ENCODE assay signal across 26 mouse cellular contexts in genomic region chr12:81891946-81892345, GRCm38 (mm10). TPM values are rescaled to one million over a fixed set of nuclear protein-coding genes. Genes with fewer than 3 reads are reported as not detected.
DNase-seq lines count a peak whose midpoint lies in the region; ATAC-seq and TF ChIP-seq lines count a peak whose summit lies in the region.
"Had no signal": no experiment of that assay in that cellular context is flagged by ENCODE, and none has a peak within 500 bp of the region (broad histone marks: within the 10 kb centered on the region; RNA-seq: fewer than 3 reads in every experiment).

No protein-coding gene starts in this region.

- H3K9me3 ChIP-seq in kidney, embryonic 15.5 days (replicated peaks), result no peaks in the 10 kb centered on the region
- H3K9me3 ChIP-seq in intestine, embryonic 14.5 days (ENCODE audit: control insufficient read depth, low read length), result no peaks in the 10 kb centered on the region
- H3K9me3 ChIP-seq in intestine, postnatal 0 days (ENCODE audit: control insufficient read depth), result no peaks in the 10 kb centered on the region
- H3K9me3 ChIP-seq in stomach, postnatal 0 days (ENCODE audit: control insufficient read depth, low read length), result no peaks in the 10 kb centered on the region
- H3K9me3 ChIP-seq: embryonic facial prominence, embryonic 10.5 days; embryonic facial prominence, embryonic 15.5 days; forebrain, embryonic 13.5 days; heart, embryonic 10.5 days; hindbrain, embryonic 12.5 days; lung, embryonic 15.5 days had no signal

- peaks cover 14% of the 10 kb centered on the region for H3K36me3 ChIP-seq in kidney, embryonic 15.5 days
- H3K36me3 ChIP-seq in intestine, embryonic 14.5 days (ENCODE audit: control insufficient read depth, insufficient read depth, low read length), result peaks cover 18% of the 10 kb centered on the region
- peaks cover 11% of the 10 kb centered on the region for H3K36me3 ChIP-seq in intestine, postnatal 0 days (ENCODE audit: control insufficient read depth, insufficient read depth)
- no peaks in the 10 kb centered on the region for H3K36me3 ChIP-seq in stomach, postnatal 0 days (ENCODE audit: control insufficient read depth, insufficient read depth, low read length)

- no peak for TF ChIP-seq EP300 in stomach, postnatal 0 days (optimal IDR thresholded peaks at IDR 0.05)

- TF ChIP-seq CTCF in intestine, postnatal 0 days (IDR thresholded peaks at IDR 0.05; ENCODE audit: low read depth), result no peak
- no peak for TF ChIP-seq CTCF in stomach, postnatal 0 days (IDR thresholded peaks at IDR 0.05; ENCODE audit: low read depth)

- H3K4me2 ChIP-seq in kidney, embryonic 15.5 days, result no peak overlapping the region
- no peak overlapping the region for H3K4me2 ChIP-seq in intestine, embryonic 14.5 days (ENCODE audit: low read length)
- no peak overlapping the region for H3K4me2 ChIP-seq in intestine, postnatal 0 days (replicated peaks; ENCODE audit: low read depth)
- no peak overlapping the region for H3K4me2 ChIP-seq in stomach, postnatal 0 days (replicated peaks; ENCODE audit: low read depth)
- H3K4me2 ChIP-seq: embryonic facial prominence, embryonic 15.5 days; forebrain, embryonic 13.5 days; hindbrain, embryonic 12.5 days; lung, embryonic 15.5 days; midbrain, embryonic 11.5 days had no signal

- ATAC-seq in kidney, embryonic 15.5 days (replicated peaks; ENCODE audit: low FRiP score), result no peak
- ATAC-seq in intestine, embryonic 14.5 days (replicated peaks; ENCODE audit: low FRiP score, low TSS enrichment, low read depth), result no peak
- ATAC-seq in intestine, postnatal 0 days, result peak; percentile 83
- ATAC-seq in stomach, postnatal 0 days (ENCODE audit: low FRiP score, low TSS enrichment), result peak; percentile 60
- ATAC-seq in megakaryocyte-erythroid progenitor cell, adult 5-6 weeks (replicated peaks; ENCODE audit: low FRiP score, low TSS enrichment, poor library complexity, severe bottlenecking), result no peak
- ATAC-seq: forebrain, embryonic 13.5 days; hindbrain, postnatal 0 days; midbrain, embryonic 16.5 days had no signal

- H3K4me1 ChIP-seq in kidney, embryonic 15.5 days, result no peaks in the 10 kb centered on the region
- H3K4me1 ChIP-seq in intestine, embryonic 14.5 days (replicated peaks; ENCODE audit: control insufficient read depth, insufficient read depth, low read length), result no peaks in the 10 kb centered on the region
- 0 out of 2 replicates have a peak, but pooled peaks cover 5% of the 10 kb centered on the region for H3K4me1 ChIP-seq in intestine, postnatal 0 days (replicated peaks; ENCODE audit: control insufficient read depth, insufficient read depth, low read length)
- no peaks in the 10 kb centered on the region for H3K4me1 ChIP-seq in stomach, postnatal 0 days (replicated peaks; ENCODE audit: control insufficient read depth, insufficient read depth)
- H3K4me1 ChIP-seq: embryonic facial prominence, embryonic 15.5 days; hindbrain, embryonic 12.5 days; lung, embryonic 15.5 days had no signal

- DNase-seq in kidney, adult 8-10 months, result peak; percentile 12 to 20
- peak; percentile 42 for DNase-seq in intestine, embryonic 14.5 days (ENCODE audit: low spot score)
- DNase-seq in stomach, postnatal 0 days (ENCODE audit: low spot score), result no peak
- no peak for DNase-seq in left cerebral cortex, adult 18-20 months (ENCODE audit: low spot score in 2 of 2)
- DNase-seq: adrenal gland, postnatal 36 days; B cell, adult 2 months; cerebellum, adult 18-20 months; cerebellum, postnatal 25 days; gastrocnemius, postnatal 14 days; heart, postnatal 36 days; layer of hippocampus, postnatal 36 days; liver; right cerebral cortex, postnatal 4 days; thymus, postnatal 4 days had no signal

- no peak overlapping the region for H3K4me3 ChIP-seq in kidney, embryonic 15.5 days (replicated peaks)
- no peak overlapping the region for H3K4me3 ChIP-seq in intestine, embryonic 14.5 days (ENCODE audit: low read depth, low read length)
- H3K4me3 ChIP-seq in intestine, postnatal 0 days (ENCODE audit: low read depth, low read length), result no peak overlapping the region
- no peak overlapping the region for H3K4me3 ChIP-seq in stomach, postnatal 0 days (ENCODE audit: low read depth, low read length)
- H3K4me3 ChIP-seq: embryonic facial prominence, embryonic 10.5 days; embryonic facial prominence, embryonic 15.5 days; forebrain, embryonic 13.5 days; heart, embryonic 10.5 days; hindbrain, embryonic 12.5 days; lung, embryonic 15.5 days had no signal

- WGBS in kidney, embryonic 15.5 days, result 74% methylated on average over 1 of the region's 1 CpGs
- WGBS in intestine, embryonic 14.5 days, result 79% methylated on average over 1 of the region's 1 CpGs
- WGBS in intestine, postnatal 0 days, result 33% methylated on average over 1 of the region's 1 CpGs
- 71% methylated on average over 1 of the region's 1 CpGs for WGBS in stomach, postnatal 0 days

- no peak overlapping the region for H3K9ac ChIP-seq in kidney, embryonic 15.5 days
- no peak overlapping the region for H3K9ac ChIP-seq in intestine, embryonic 14.5 days (ENCODE audit: low read length)
- no peak overlapping the region for H3K9ac ChIP-seq in intestine, postnatal 0 days (ENCODE audit: low read depth, low read length)
- no peak overlapping the region for H3K9ac ChIP-seq in stomach, postnatal 0 days (ENCODE audit: low read length)
- H3K9ac ChIP-seq: embryonic facial prominence, embryonic 15.5 days; forebrain, embryonic 13.5 days; hindbrain, embryonic 12.5 days; lung, embryonic 15.5 days had no signal

- H3K27me3 ChIP-seq in kidney, embryonic 15.5 days, result no peaks in the 10 kb centered on the region
- no peaks in the 10 kb centered on the region for H3K27me3 ChIP-seq in intestine, embryonic 14.5 days (replicated peaks; ENCODE audit: control insufficient read depth, insufficient read depth, low read length)
- H3K27me3 ChIP-seq in intestine, postnatal 0 days (replicated peaks; ENCODE audit: control insufficient read depth, insufficient read depth, low read length), result no peaks in the 10 kb centered on the region
- H3K27me3 ChIP-seq in stomach, postnatal 0 days (ENCODE audit: control insufficient read depth, insufficient read depth, low read length), result no peaks in the 10 kb centered on the region
- H3K27me3 ChIP-seq: embryonic facial prominence, embryonic 15.5 days; forebrain, embryonic 13.5 days; hindbrain, embryonic 12.5 days; lung, embryonic 15.5 days had no signal

- no peak overlapping the region for H3K27ac ChIP-seq in kidney, embryonic 15.5 days
- no peak overlapping the region for H3K27ac ChIP-seq in intestine, embryonic 14.5 days (ENCODE audit: low read depth)
- peak overlapping the region; percentile 4; the same call in 1 of the 2 replicates for H3K27ac ChIP-seq in intestine, postnatal 0 days (ENCODE audit: low read depth, low read length)
- H3K27ac ChIP-seq in stomach, postnatal 0 days (replicated peaks), result no peak overlapping the region
- H3K27ac ChIP-seq: embryonic facial prominence, embryonic 10.5 days; embryonic facial prominence, embryonic 15.5 days; forebrain, embryonic 13.5 days; heart, embryonic 10.5 days; hindbrain, embryonic 12.5 days; hindbrain, postnatal 0 days; lung, embryonic 15.5 days had no signal

RNA-seq across cellular contexts. Expression of gene Pcnx, which starts 32.1 kb away (rescaled TPM):
- 8.8 and 10.2 TPM in 2 replicates for polyA plus RNA-seq in kidney, embryonic 15.5 days (2015; fragmentation: Nextera tagmentation; extraction: Ambion mirVana)
- 18.2 and 23.6 TPM in 2 replicates for polyA plus RNA-seq in intestine, embryonic 14.5 days (2014; fragmentation: Nextera tagmentation; extraction: Ambion mirVana)
- 11.0 and 12.4 TPM in 2 replicates for polyA plus RNA-seq in intestine, postnatal 0 days (2015; fragmentation: Nextera tagmentation; extraction: Ambion mirVana)
- polyA plus RNA-seq in stomach, postnatal 0 days (2015; fragmentation: Nextera tagmentation; extraction: Ambion mirVana), result 5.1 TPM in 2 replicates
- total RNA-seq in megakaryocyte-erythroid progenitor cell, adult 5-6 weeks (2014; fragmentation: Nextera tagmentation), result 16.3 and 33.8 TPM in 2 replicates
- 3.9 and 6.4 TPM in 2 replicates for total RNA-seq in megakaryocyte-erythroid progenitor cell, adult 5-6 weeks (2017)
- 10 to 100 TPM; 80.1 to 90.0 TPM for total RNA-seq in left cerebral cortex, adult 18-20 months (2021)

Comparison
In these comparisons a context has a peak if more than half of its experiments do, and no peak if none do; other contexts are left out.
1. ATAC-seq: peak in intestine, postnatal 0 days (single experiment) and stomach, postnatal 0 days (single experiment); none in kidney, embryonic 15.5 days (single experiment), intestine, embryonic 14.5 days (single experiment) and megakaryocyte-erythroid progenitor cell, adult 5-6 weeks (single experiment).
2. DNase-seq: peak in kidney, adult 8-10 months (2 of 2) and intestine, embryonic 14.5 days (single experiment); none in stomach, postnatal 0 days (single experiment) and left cerebral cortex, adult 18-20 months (0 of 2).